Mouse (Mus musculus): Measurements from ENCODE around the gene Tmem200a.

Tmem200a gene

GRCm38 (mm10) chr10:26078521-26079142 is at the start of gene Tmem200a:
Gene Tmem200a (minus strand): TSS chr10:26079052.
- DNase-seq (ENCODE audit: extremely low spot score) = peak; percentile 73

GRCm38 (mm10) chr10:26119822-26120183 is 41.0 kb upstream of the Tmem200a start:
- DNase-seq (ENCODE audit: extremely low spot score) = no peak

- no peak for DNase-seq (ENCODE audit: extremely low spot score)
Measured at GRCm38 (mm10) chr10:26119067-26119821, 40.4 kb upstream of the Tmem200a start.

- DNase-seq (ENCODE audit: extremely low spot score) = no peak
Measured at GRCm38 (mm10) chr10:26114409-26114808, 35.6 kb upstream of the Tmem200a start.

- no peak for DNase-seq (ENCODE audit: extremely low spot score)
Measured at GRCm38 (mm10) chr10:26103330-26103982, 24.6 kb upstream of the Tmem200a start.

GRCm38 (mm10) chr10:26082081-26082480 is 3.2 kb upstream of the Tmem200a start:
- peak; percentile 26 for DNase-seq (ENCODE audit: extremely low spot score)

- no peak for DNase-seq (ENCODE audit: extremely low spot score)
Measured at GRCm38 (mm10) chr10:26079678-26080077, 826 bp upstream of the Tmem200a start.

GRCm38 (mm10) chr10:26077671-26078481 is 976 bp downstream of the Tmem200a start, which contains the start of gene Gm9767:
Gene Gm9767 (plus strand): TSS chr10:26078255.
- DNase-seq (ENCODE audit: extremely low spot score) = peak; percentile 33

- DNase-seq (ENCODE audit: extremely low spot score) = no peak
Measured at GRCm38 (mm10) chr10:26076949-26077348, 1.9 kb downstream of the Tmem200a start.

- DNase-seq (ENCODE audit: extremely low spot score) = no peak
Measured at GRCm38 (mm10) chr10:26071986-26072385, 6.9 kb downstream of the Tmem200a start.

- DNase-seq (ENCODE audit: extremely low spot score) = no peak
Measured at GRCm38 (mm10) chr10:26063071-26063470, 15.8 kb downstream of the Tmem200a start.

GRCm38 (mm10) chr10:26059662-26060307 is 19.1 kb downstream of the Tmem200a start:
- DNase-seq (ENCODE audit: extremely low spot score) = no peak

GRCm38 (mm10) chr10:26051177-26051576 is 27.7 kb downstream of the Tmem200a start:
- DNase-seq (ENCODE audit: extremely low spot score) = no peak

GRCm38 (mm10) chr10:26034931-26035330 is 43.9 kb downstream of the Tmem200a start:
- no peak for DNase-seq (ENCODE audit: extremely low spot score)

GRCm38 (mm10) chr10:26018740-26019139 is 60.1 kb downstream of the Tmem200a start:
- DNase-seq (ENCODE audit: extremely low spot score) = no peak

GRCm38 (mm10) chr10:26014298-26014697 is 64.6 kb downstream of the Tmem200a start:
- no peak for DNase-seq (ENCODE audit: extremely low spot score)

- no peak for DNase-seq (ENCODE audit: extremely low spot score)
Measured at GRCm38 (mm10) chr10:26008948-26009347, 69.9 kb downstream of the Tmem200a start.

- no peak for DNase-seq (ENCODE audit: extremely low spot score)
Measured at GRCm38 (mm10) chr10:26005471-26005870, 73.4 kb downstream of the Tmem200a start.

GRCm38 (mm10) chr10:26000893-26001292 is 78.0 kb downstream of the Tmem200a start:
- no peak for DNase-seq (ENCODE audit: extremely low spot score)

- DNase-seq (ENCODE audit: extremely low spot score) = no peak
Measured at GRCm38 (mm10) chr10:25999291-25999930, 79.4 kb downstream of the Tmem200a start.

GRCm38 (mm10) chr10:25984056-25984455 is 94.8 kb downstream of the Tmem200a start:
- DNase-seq (ENCODE audit: extremely low spot score) = no peak

All from embryo, embryonic 9.5 days (tissue).